Mouse (Mus musculus) cortical plate, adult 2 months (tissue): ENCODE measurements around the gene Morn1.

ENCODE experiments used
- CTCF ChIP-seq: fragments of 200-500 bp; IDR thresholded peaks from 2 replicates; pipeline ENCODE4 v1.5.1; 2011; ENCODE audit warnings: mild to moderate bottlenecking, control low read depth, low read length; ENCODE audit not compliant: insufficient read depth; ENCODE audit errors: extremely low read depth
- POLR2A ChIP-seq: fragments of 200-500 bp; IDR thresholded peaks from 2 replicates; pipeline ENCODE4 v1.6.1; 2011; ENCODE audit warnings: mild to moderate bottlenecking, low read length, control low read depth; ENCODE audit not compliant: insufficient read depth; ENCODE audit errors: extremely low read depth

GRCm38 (mm10) chr4:155163685-155164084, 77.3 kb downstream of the Morn1 start:
- TF ChIP-seq CTCF (no peak), POLR2A (no peak)
